Mouse (Mus musculus): ENCODE measurements around the gene Tmem221. TPM values are rescaled to one million over a fixed set of nuclear protein-coding genes. Genes with fewer than 3 reads are reported as not detected.

Tmem221 gene
- total and polyA plus RNA-seq, 2 experiments from 2014 or later = 0.08 to 0.37 TPM

- ATAC-seq (ENCODE audit: insufficient read depth, low read depth) = no peak
- H3K9ac ChIP-seq (replicated peaks; ENCODE audit: low read depth, low read length) = no peak overlapping the region
- no peak for TF ChIP-seq CTCF (IDR thresholded peaks at IDR 0.05; ENCODE audit: low read depth)
- TF ChIP-seq EP300 (IDR thresholded peaks at IDR 0.05; ENCODE audit: low read depth) = no peak
- no peak overlapping the region for H3K27ac ChIP-seq (ENCODE audit: low read depth)
- no peaks in the 10 kb centered on the region for H3K9me3 ChIP-seq (replicated peaks; ENCODE audit: control insufficient read depth, low read length)
- H3K36me3 ChIP-seq (replicated peaks; ENCODE audit: control insufficient read depth, insufficient read depth, low read length) = no peaks in the 10 kb centered on the region
- DNase-seq (ENCODE audit: low spot score) = no peak
- H3K27me3 ChIP-seq (ENCODE audit: control insufficient read depth, insufficient read depth, low read length) = peaks cover 27% of the 10 kb centered on the region
- no peak overlapping the region for H3K4me2 ChIP-seq (ENCODE audit: low read depth, low read length)
- H3K4me1 ChIP-seq (ENCODE audit: control insufficient read depth, insufficient read depth) = peaks cover 11% of the 10 kb centered on the region; the same call in 1 of the 2 replicates
- no peak overlapping the region for H3K4me3 ChIP-seq (ENCODE audit: low read depth, low read length)
Measured at GRCm38 (mm10) chr8:71598375-71598774, 39.7 kb upstream of the Tmem221 start.

- Histone ChIP-seq H3K36me3 (replicated peaks; ENCODE audit: control insufficient read depth, insufficient read depth, low read length) (no peaks in the 10 kb centered on the region), H3K27ac (ENCODE audit: low read depth) (no peak within 1 kb of the TSS), H3K9ac (replicated peaks; ENCODE audit: low read depth, low read length) (no peak within 1 kb of the TSS), H3K4me3 (ENCODE audit: low read depth, low read length) (no peak within 1 kb of the TSS), H3K4me2 (ENCODE audit: low read depth, low read length) (no peak within 1 kb of the TSS), H3K9me3 (replicated peaks; ENCODE audit: control insufficient read depth, low read length) (no peaks in the 10 kb centered on the region), H3K4me1 (ENCODE audit: control insufficient read depth, insufficient read depth) (peaks cover 14% of the 10 kb centered on the region), H3K27me3 (ENCODE audit: control insufficient read depth, insufficient read depth, low read length) (peaks cover 19% of the 10 kb centered on the region)
- no peak for ATAC-seq (ENCODE audit: insufficient read depth, low read depth)
- TF ChIP-seq CTCF (IDR thresholded peaks at IDR 0.05; ENCODE audit: low read depth) = no peak
- TF ChIP-seq EP300 (IDR thresholded peaks at IDR 0.05; ENCODE audit: low read depth) = no peak
- WGBS = 82% methylated on average over 3 of the region's 3 CpGs
- no peak for DNase-seq (ENCODE audit: low spot score)
Measured at GRCm38 (mm10) chr8:71597451-71597850, 38.8 kb upstream of the Tmem221 start, which contains the start of gene Fam129c. Fam129c (plus strand) TSS chr8:71597648.

- no peak overlapping the region for H3K4me2 ChIP-seq (ENCODE audit: low read depth, low read length)
- TF ChIP-seq CTCF (IDR thresholded peaks at IDR 0.05; ENCODE audit: low read depth) = no peak
- TF ChIP-seq EP300 (IDR thresholded peaks at IDR 0.05; ENCODE audit: low read depth) = no peak
- H3K36me3 ChIP-seq (replicated peaks; ENCODE audit: control insufficient read depth, insufficient read depth, low read length) = no peaks in the 10 kb centered on the region
- no peak overlapping the region for H3K27ac ChIP-seq (ENCODE audit: low read depth)
- H3K9me3 ChIP-seq (replicated peaks; ENCODE audit: control insufficient read depth, low read length) = no peaks in the 10 kb centered on the region
- H3K27me3 ChIP-seq (ENCODE audit: control insufficient read depth, insufficient read depth, low read length) = peaks cover 12% of the 10 kb centered on the region
- H3K4me1 ChIP-seq (ENCODE audit: control insufficient read depth, insufficient read depth) = peaks cover 11% of the 10 kb centered on the region
- H3K9ac ChIP-seq (replicated peaks; ENCODE audit: low read depth, low read length) = no peak overlapping the region
- no peak for ATAC-seq (ENCODE audit: insufficient read depth, low read depth)
- no peak for DNase-seq (ENCODE audit: low spot score)
- WGBS = 74% methylated on average over 4 of the region's 4 CpGs
- no peak overlapping the region for H3K4me3 ChIP-seq (ENCODE audit: low read depth, low read length)
Measured at GRCm38 (mm10) chr8:71596798-71597197, 38.1 kb upstream of the Tmem221 start.

- 58% methylated on average over 6 of the region's 6 CpGs for WGBS
Measured at GRCm38 (mm10) chr8:71596384-71596783, 37.7 kb upstream of the Tmem221 start.

GRCm38 (mm10) chr8:71595862-71596261, 37.2 kb upstream of the Tmem221 start:
- ATAC-seq (ENCODE audit: insufficient read depth, low read depth) (peak; percentile 16; the same call in 1 of the 2 replicates), DNase-seq (ENCODE audit: low spot score) (peak; percentile 63)
- Histone ChIP-seq H3K4me2 (ENCODE audit: low read depth, low read length) (no peak overlapping the region), H3K27me3 (ENCODE audit: control insufficient read depth, insufficient read depth, low read length) (peaks cover 4% of the 10 kb centered on the region; the same call in 1 of the 2 replicates), H3K27ac (ENCODE audit: low read depth) (no peak overlapping the region), H3K9me3 (replicated peaks; ENCODE audit: control insufficient read depth, low read length) (no peaks in the 10 kb centered on the region), H3K4me3 (ENCODE audit: low read depth, low read length) (no peak overlapping the region), H3K9ac (replicated peaks; ENCODE audit: low read depth, low read length) (no peak overlapping the region), H3K4me1 (ENCODE audit: control insufficient read depth, insufficient read depth) (peaks cover 17% of the 10 kb centered on the region), H3K36me3 (replicated peaks; ENCODE audit: control insufficient read depth, insufficient read depth, low read length) (no peaks in the 10 kb centered on the region)
- 13% methylated on average over 27 of the region's 27 CpGs for WGBS
- TF ChIP-seq CTCF (IDR thresholded peaks at IDR 0.05; ENCODE audit: low read depth) (peak; percentile 99), EP300 (IDR thresholded peaks at IDR 0.05; ENCODE audit: low read depth) (no peak)

More at GRCm38 (mm10) chr8:71596384-71596783, 37.7 kb upstream of the Tmem221 start:
- Histone ChIP-seq H3K9ac (replicated peaks; ENCODE audit: low read depth, low read length) (no peak overlapping the region), H3K27me3 (ENCODE audit: control insufficient read depth, insufficient read depth, low read length) (peaks cover 8% of the 10 kb centered on the region), H3K4me2 (ENCODE audit: low read depth, low read length) (no peak overlapping the region), H3K4me1 (ENCODE audit: control insufficient read depth, insufficient read depth) (peaks cover 12% of the 10 kb centered on the region), H3K9me3 (replicated peaks; ENCODE audit: control insufficient read depth, low read length) (no peaks in the 10 kb centered on the region), H3K36me3 (replicated peaks; ENCODE audit: control insufficient read depth, insufficient read depth, low read length) (no peaks in the 10 kb centered on the region), H3K4me3 (ENCODE audit: low read depth, low read length) (no peak overlapping the region), H3K27ac (ENCODE audit: low read depth) (no peak overlapping the region)
- no peak for ATAC-seq (ENCODE audit: insufficient read depth, low read depth)
- DNase-seq (ENCODE audit: low spot score) = no peak
- TF ChIP-seq CTCF (IDR thresholded peaks at IDR 0.05; ENCODE audit: low read depth) (no peak), EP300 (IDR thresholded peaks at IDR 0.05; ENCODE audit: low read depth) (no peak)

- H3K9me3 ChIP-seq (replicated peaks; ENCODE audit: control insufficient read depth, low read length) = no peaks in the 10 kb centered on the region
- no peak overlapping the region for H3K9ac ChIP-seq (replicated peaks; ENCODE audit: low read depth, low read length)
- no peak overlapping the region for H3K4me2 ChIP-seq (ENCODE audit: low read depth, low read length)
- no peak overlapping the region for H3K4me3 ChIP-seq (ENCODE audit: low read depth, low read length)
- H3K27me3 ChIP-seq (ENCODE audit: control insufficient read depth, insufficient read depth, low read length) = no peaks in the 10 kb centered on the region
- 93% methylated on average over 4 of the region's 4 CpGs for WGBS
- H3K36me3 ChIP-seq (replicated peaks; ENCODE audit: control insufficient read depth, insufficient read depth, low read length) = no peaks in the 10 kb centered on the region
- TF ChIP-seq EP300 (IDR thresholded peaks at IDR 0.05; ENCODE audit: low read depth) = no peak
- TF ChIP-seq CTCF (IDR thresholded peaks at IDR 0.05; ENCODE audit: low read depth) = no peak
- DNase-seq (ENCODE audit: low spot score) (no peak), ATAC-seq (ENCODE audit: insufficient read depth, low read depth) (no peak)
- H3K27ac ChIP-seq (ENCODE audit: low read depth) = no peak overlapping the region
- H3K4me1 ChIP-seq (ENCODE audit: control insufficient read depth, insufficient read depth) = peaks cover 18% of the 10 kb centered on the region
Measured at GRCm38 (mm10) chr8:71594324-71594722, 35.7 kb upstream of the Tmem221 start.

Measured in heart, postnatal 0 days (tissue).